Mouse (Mus musculus) lung, postnatal 0 days (tissue): ENCODE data around the gene Abcf1. TPM values are rescaled to one million over a fixed set of nuclear protein-coding genes. Genes with fewer than 3 reads are reported as not detected.

Experiments
- ATAC-seq: fragments of 200-750 bp; cut with Nextera tagmentation; 2 replicates; pipeline ENCODE4 v1.8.0; 2017; ENCODE audit warnings: moderate library complexity
- DNase-seq: peaks from one replicate; pipeline ENCODE4 v3.0.0-alpha.2; 2016; ENCODE audit warnings: low spot score
- H3K27ac ChIP-seq: fragments of 300-500 bp; sonication (generic); 2 replicates; pipeline ENCODE4 v1.5.1; 2014; ENCODE audit warnings: antibody characterized with exemption, mild to moderate bottlenecking, low read length, mixed read lengths
- H3K27me3 ChIP-seq: fragments of 300-500 bp; sonication (generic); replicated peaks from 2 replicates; pipeline ENCODE4 v1.6.1; 2014; ENCODE audit warnings: low read length, mixed read lengths; ENCODE audit not compliant: insufficient read depth
- H3K36me3 ChIP-seq: fragments of 300-500 bp; sonication (generic); 2 replicates; pipeline ENCODE4 v1.6.1; 2014; ENCODE audit warnings: low read length, mixed read lengths; ENCODE audit not compliant: insufficient read depth
- H3K4me1 ChIP-seq: fragments of 300-500 bp; sonication (generic); 2 replicates; pipeline ENCODE4 v1.6.1; 2014; ENCODE audit warnings: antibody characterized with exemption, low read depth, low read length, mixed read lengths; ENCODE audit not compliant: insufficient read depth
- H3K4me2 ChIP-seq: fragments of 300-500 bp; sonication (generic); replicated peaks from 2 replicates; pipeline ENCODE4 v1.6.1; 2014; ENCODE audit warnings: low read depth, mild to moderate bottlenecking, low read length, moderate library complexity, mixed read lengths
- H3K4me3 ChIP-seq: fragments of 300-500 bp; sonication (generic); 2 replicates; pipeline ENCODE4 v1.5.1; 2014; ENCODE audit warnings: low read depth, low read length
- H3K9ac ChIP-seq: fragments of 300-500 bp; sonication (generic); replicated peaks from 2 replicates; pipeline ENCODE4 v1.6.1; 2014; ENCODE audit warnings: low read depth, mild to moderate bottlenecking
- H3K9me3 ChIP-seq: fragments of 300-500 bp; sonication (generic); 2 replicates; pipeline ENCODE4 v1.6.1; 2016; ENCODE audit warnings: low read length, mixed read lengths
- CTCF ChIP-seq: IDR thresholded peaks from 2 replicates; pipeline ENCODE4 v1.5.1; 2016; ENCODE audit warnings: antibody characterized with exemption, mild to moderate bottlenecking
- EP300 ChIP-seq: IDR thresholded peaks from 2 replicates; pipeline ENCODE4 v1.6.1; 2016; ENCODE audit warnings: antibody characterized with exemption, mild to moderate bottlenecking, control low read depth
- WGBS: fragments of 180-500 bp; shearing (Covaris S2); extraction: QIAGEN DNeasy Blood & Tissue Kit; methylation state at CpG from one replicate; pipeline ENCODE4 v1.1.7; 2014; 5-methylcytosine and 5-hydroxymethylcytosine counted together
- polyA plus RNA-seq: library from polyadenylated mRNA; unstranded; fragments of >200 nt; fragmentation: Nextera tagmentation; extraction: Ambion mirVana; gene quantifications from 2 replicates; pipeline ENCODE4 v1.2.1, GENCODE M21; 2015

Abcf1 gene
- polyA plus RNA-seq, 1 experiment from 2014 or later: 61.2 TPM

GRCm38 (mm10) chr17:35922566-35922965 lies 47.0 kb downstream of the Abcf1 start:
- TF ChIP-seq EP300: no peak
- 59% methylated on average over 3 of the region's 3 CpGs for WGBS
- H3K36me3 ChIP-seq: peaks cover 19% of the 10 kb centered on the region; the same call in 1 of the 2 replicates
- H3K9me3 ChIP-seq: no peaks in the 10 kb centered on the region
- peak; percentile 43 for DNase-seq
- no peak overlapping the region for H3K4me3 ChIP-seq
- H3K27me3 ChIP-seq: no peaks in the 10 kb centered on the region
- H3K27ac ChIP-seq: no peak overlapping the region
- no peak overlapping the region for H3K4me2 ChIP-seq
- no peak for ATAC-seq
- H3K4me1 ChIP-seq: peaks cover 22% of the 10 kb centered on the region
- no peak overlapping the region for H3K9ac ChIP-seq

- H3K27me3 ChIP-seq: no peaks in the 10 kb centered on the region
- H3K4me3 ChIP-seq: no peak overlapping the region
- 65% methylated on average over 4 of the region's 4 CpGs for WGBS
- no peak overlapping the region for H3K9ac ChIP-seq
- no peak overlapping the region for H3K4me2 ChIP-seq
- peaks cover 14% of the 10 kb centered on the region; the same call in 1 of the 2 replicates for H3K36me3 ChIP-seq
- ATAC-seq: no peak
- H3K27ac ChIP-seq: peak overlapping the region; percentile 49; the same call in 1 of the 2 replicates
- TF ChIP-seq EP300: no peak
- TF ChIP-seq CTCF: no peak
- H3K4me1 ChIP-seq: peaks cover 22% of the 10 kb centered on the region
- no peak for DNase-seq
- H3K9me3 ChIP-seq: no peaks in the 10 kb centered on the region
Measured at GRCm38 (mm10) chr17:35921710-35922109, 47.9 kb downstream of the Abcf1 start.

GRCm38 (mm10) chr17:35920862-35921562 lies 48.5 kb downstream of the Abcf1 start:
- H3K9ac ChIP-seq: no peak overlapping the region
- peak overlapping the region; percentile 99 for H3K27ac ChIP-seq
- ATAC-seq: no peak
- TF ChIP-seq EP300: 0 out of 2 replicates have a peak, but pooled peaks have one; percentile 27
- peak; percentile 77 for TF ChIP-seq CTCF
- H3K4me3 ChIP-seq: no peak overlapping the region
- peak; percentile 82 for DNase-seq
- H3K4me2 ChIP-seq: no peak overlapping the region
- no peaks in the 10 kb centered on the region for H3K9me3 ChIP-seq
- peaks cover 7% of the 10 kb centered on the region; the same call in 1 of the 2 replicates for H3K36me3 ChIP-seq
- peaks cover 22% of the 10 kb centered on the region for H3K4me1 ChIP-seq
- 66% methylated on average over 5 of the region's 5 CpGs for WGBS
- no peaks in the 10 kb centered on the region for H3K27me3 ChIP-seq

GRCm38 (mm10) chr17:35920384-35920783 lies 49.2 kb downstream of the Abcf1 start:
- Histone ChIP-seq H3K36me3 (peaks cover 1% of the 10 kb centered on the region; the same call in 1 of the 2 replicates), H3K9ac (0 out of 2 replicates have a peak overlapping the region, but pooled peaks have one; percentile 39), H3K27ac (peak overlapping the region; percentile 99), H3K4me1 (peaks cover 22% of the 10 kb centered on the region), H3K27me3 (no peaks in the 10 kb centered on the region), H3K4me2 (no peak overlapping the region), H3K9me3 (no peaks in the 10 kb centered on the region), H3K4me3 (0 out of 2 replicates have a peak overlapping the region, but pooled peaks have one; percentile 76)
- WGBS: 20% methylated on average over 1 of the region's 1 CpGs
- TF ChIP-seq EP300 (no peak), CTCF (no peak)
- no peak for ATAC-seq
- peak; percentile 34 for DNase-seq

- peak overlapping the region; percentile 99 for H3K27ac ChIP-seq
- TF ChIP-seq CTCF (no peak), EP300 (no peak)
- no peaks in the 10 kb centered on the region for H3K9me3 ChIP-seq
- peak overlapping the region; percentile 39; the same call in 1 of the 2 replicates for H3K9ac ChIP-seq
- WGBS: 30% methylated on average over 6 of the region's 6 CpGs
- H3K4me1 ChIP-seq: peaks cover 22% of the 10 kb centered on the region
- peak overlapping the region; percentile 70 for H3K4me2 ChIP-seq
- ATAC-seq (no peak), DNase-seq (peak; percentile 44)
- H3K27me3 ChIP-seq: no peaks in the 10 kb centered on the region
- peak overlapping the region; percentile 76 for H3K4me3 ChIP-seq
- H3K36me3 ChIP-seq: no peaks in the 10 kb centered on the region
Measured at GRCm38 (mm10) chr17:35919864-35920301, 49.7 kb downstream of the Abcf1 start.

- Histone ChIP-seq H3K9ac (peak overlapping the region; percentile 99), H3K27ac (peak overlapping the region; percentile 99), H3K4me3 (peak overlapping the region; percentile 76), H3K4me2 (peak overlapping the region; percentile 70), H3K9me3 (no peaks in the 10 kb centered on the region), H3K4me1 (peaks cover 22% of the 10 kb centered on the region), H3K36me3 (no peaks in the 10 kb centered on the region), H3K27me3 (no peaks in the 10 kb centered on the region)
- TF ChIP-seq CTCF (no peak), EP300 (peak; percentile 29; the same call in 1 of the 2 replicates)
- WGBS: 8% methylated on average over 7 of the region's 7 CpGs
- ATAC-seq (peak; percentile 43), DNase-seq (peak; percentile 100)
Measured at GRCm38 (mm10) chr17:35919060-35919715, 50.4 kb downstream of the Abcf1 start.
